Mouse (Mus musculus) ES-E14 (cell line): Measurements from ENCODE around the gene Spata3. TPM values are rescaled to one million over a fixed set of nuclear protein-coding genes. Genes with fewer than 3 reads are reported as not detected.

Experiments used
- DNase-seq: peaks from one replicate; pipeline ENCODE4 v3.0.0-alpha.2; 2013; ENCODE audit warnings: low read depth, low spot score
- H3K27ac ChIP-seq: 2 replicates; pipeline ENCODE4 v1.5.1; 2012; ENCODE audit warnings: low read depth, mild to moderate bottlenecking, low read length, moderate library complexity, mixed read lengths; ENCODE audit not compliant: poor library complexity, insufficient read depth, severe bottlenecking
- H3K36me3 ChIP-seq: 2 replicates; pipeline ENCODE4 v1.6.1; 2012; ENCODE audit warnings: mild to moderate bottlenecking, low read length, moderate library complexity, mixed read lengths; ENCODE audit not compliant: control insufficient read depth, poor library complexity, insufficient read depth, severe bottlenecking
- H3K4me1 ChIP-seq, 2 experiments: fragments of 150-350 bp in 1 of 2; sonication (generic) in 1 of 2; 2 replicates each; pipeline ENCODE4 v1.6.1; 2012; ENCODE audit warnings: low read length in 2 of 2, mild to moderate bottlenecking in 1 of 2, mixed read lengths in 1 of 2; ENCODE audit not compliant: control insufficient read depth in 2 of 2, insufficient read depth in 2 of 2, poor library complexity in 1 of 2
- H3K4me3 ChIP-seq, 2 experiments: fragments of 150-350 bp in 1 of 2; sonication (generic) in 1 of 2; 2 replicates each; pipeline ENCODE4 v1.5.1; 2012; ENCODE audit warnings: low read length in 2 of 2, low read depth in 1 of 2, mild to moderate bottlenecking in 1 of 2, mixed read lengths in 1 of 2; ENCODE audit not compliant: insufficient read depth in 1 of 2, poor library complexity in 1 of 2, severe bottlenecking in 1 of 2
- H3K9ac ChIP-seq: 2 replicates; pipeline ENCODE4 v1.6.1; 2012; ENCODE audit warnings: low read depth, mild to moderate bottlenecking, low read length, mixed read lengths; ENCODE audit not compliant: poor library complexity, insufficient read depth, severe bottlenecking
- H3K9me3 ChIP-seq: fragments of 150-350 bp; sonication (generic); 2 replicates; pipeline ENCODE4 v1.6.1; 2012; ENCODE audit warnings: low read depth, mild to moderate bottlenecking, low read length; ENCODE audit not compliant: control insufficient read depth, insufficient read depth
- CHD2 ChIP-seq: IDR thresholded peaks from 2 replicates; pipeline ENCODE4 v1.6.1; 2014; ENCODE audit warnings: mild to moderate bottlenecking, low read depth, low read length, inconsistent platforms
- HCFC1 ChIP-seq: IDR thresholded peaks from 2 replicates; pipeline ENCODE4 v1.6.1; 2012; ENCODE audit warnings: low read length, inconsistent platforms, borderline replicate concordance; ENCODE audit not compliant: insufficient read depth
- MAFK ChIP-seq: IDR thresholded peaks from 2 replicates; pipeline ENCODE4 v1.6.1; 2014; ENCODE audit warnings: mild to moderate bottlenecking, low read depth, low read length, inconsistent platforms; ENCODE audit not compliant: insufficient read depth
- ZC3H11A ChIP-seq: IDR thresholded peaks from 2 replicates; pipeline ENCODE4 v1.6.1; 2012; ENCODE audit warnings: low read depth, mild to moderate bottlenecking, inconsistent platforms, low read length, borderline replicate concordance
- ZNF384 ChIP-seq: IDR thresholded peaks from 2 replicates; pipeline ENCODE4 v1.6.1; 2012; ENCODE audit warnings: low read depth, low read length, inconsistent platforms
- in situ Hi-C, 2 experiments: fragments of 600-800 bp; cut with MboI; formaldehyde crosslinking; loops; one replicate each; pipeline ENCODE4 v1.15.1; 2025; ENCODE audit warnings: low sequenced_read_pairs in 2 of 2, inconsistent platforms in 1 of 2; ENCODE audit not compliant: unreplicated experiment in 2 of 2
- total RNA-seq: library from RNA; depleted of rRNA; stranded (reverse); fragments of 300-350 nt; gene quantifications from 2 replicates; pipeline ENCODE4 v1.2.3, GENCODE M21; 2012

Gene Spata3
- total RNA-seq, 1 experiment = not detected

DNA sequence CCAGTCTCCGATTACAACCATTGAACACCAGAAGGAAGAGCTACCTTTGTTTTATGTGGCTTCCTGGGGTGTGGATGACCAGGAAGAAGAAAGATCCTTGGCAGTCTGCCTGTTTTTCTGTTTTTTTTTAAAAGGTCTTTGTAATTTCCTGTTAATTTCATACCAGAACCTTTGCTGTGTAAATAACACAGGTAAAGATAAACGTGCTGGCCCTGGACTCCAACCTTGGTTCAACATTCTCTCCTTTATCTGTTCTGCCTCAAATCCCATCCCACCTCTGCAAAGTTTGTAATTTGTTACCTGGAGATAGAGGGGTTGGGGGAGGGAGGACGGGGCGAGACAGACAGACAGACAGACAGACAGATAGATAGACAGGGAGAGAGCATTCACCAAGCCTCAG, 23.5 kb downstream of the Spata3 start:
- no peaks in the 10 kb centered on the region for H3K36me3 ChIP-seq
- in situ Hi-C loops = no loop called here
- no peaks in the 10 kb centered on the region for H3K9me3 ChIP-seq
- H3K4me3 ChIP-seq = no peak overlapping the region
- TF ChIP-seq ZC3H11A (no peak), HCFC1 (no peak), CHD2 (no peak), MAFK (no peak), ZNF384 (no peak)
- no peak overlapping the region for H3K27ac ChIP-seq
- no peak for DNase-seq
- no peak overlapping the region for H3K9ac ChIP-seq
- H3K4me1 ChIP-seq = peaks cover 0 to 9% of the 10 kb centered on the region in 2 experiments; a peak in 2 of 4 replicates

DNA sequence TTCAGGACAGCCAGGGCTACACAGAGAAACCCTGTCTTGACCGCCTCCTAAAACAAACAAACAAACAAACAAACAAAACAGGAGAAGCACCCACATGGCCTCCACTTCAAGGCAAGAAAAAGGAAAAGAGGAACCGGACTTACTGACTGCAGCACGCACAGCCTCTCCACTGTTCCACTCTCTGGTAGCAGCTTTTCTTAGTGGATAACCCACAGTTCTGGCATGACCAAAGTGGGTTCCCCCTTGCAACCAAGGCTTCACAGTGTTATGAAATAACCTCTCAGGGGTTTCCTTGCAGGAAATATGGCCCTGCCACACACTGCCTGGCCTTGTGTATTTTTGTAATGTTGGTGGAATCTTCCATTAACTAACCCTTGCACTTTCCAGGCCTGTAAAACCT, 24.2 kb downstream of the Spata3 start:
- DNase-seq = no peak
- in situ Hi-C loops = no loop called here
- Histone ChIP-seq H3K4me3 (no peak overlapping the region), H3K36me3 (no peaks in the 10 kb centered on the region), H3K9ac (no peak overlapping the region), H3K9me3 (no peaks in the 10 kb centered on the region), H3K27ac (no peak overlapping the region), H3K4me1 (peaks cover 0 to 9% of the 10 kb centered on the region in 2 experiments; a peak in 2 of 4 replicates)
- no peak for TF ChIP-seq ZNF384
- no peak for TF ChIP-seq ZC3H11A
- no peak for TF ChIP-seq CHD2
- no peak for TF ChIP-seq MAFK
- no peak for TF ChIP-seq HCFC1

DNA sequence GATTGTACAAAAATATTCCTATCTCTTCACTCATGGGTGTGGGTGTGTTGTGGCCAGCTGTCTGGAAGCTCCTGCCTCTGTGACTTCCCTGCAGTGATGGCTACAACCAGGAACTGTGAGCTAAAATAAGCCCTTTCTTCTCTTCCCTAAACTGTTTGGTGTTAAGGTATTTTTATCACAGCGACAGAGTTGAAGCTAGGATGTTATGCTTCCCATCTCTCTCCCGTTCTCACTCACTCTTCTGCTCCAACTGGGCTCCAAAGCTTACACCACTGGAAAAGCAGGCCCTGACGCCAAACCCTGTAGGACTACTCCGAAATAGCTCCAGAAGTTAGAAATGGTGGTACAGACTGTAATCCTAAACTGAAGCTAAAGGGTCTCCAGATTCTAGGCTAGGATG, 28.4 kb downstream of the Spata3 start:
- Histone ChIP-seq H3K27ac (no peak overlapping the region), H3K4me1 (peaks cover 0 to 5% of the 10 kb centered on the region in 2 experiments; a peak in 2 of 4 replicates), H3K36me3 (no peaks in the 10 kb centered on the region), H3K9me3 (no peaks in the 10 kb centered on the region), H3K4me3 (no peak overlapping the region), H3K9ac (no peak overlapping the region)
- in situ Hi-C loops = no loop called here
- TF ChIP-seq ZC3H11A (no peak), MAFK (no peak), HCFC1 (no peak), ZNF384 (no peak), CHD2 (no peak)
- DNase-seq = no peak

DNA sequence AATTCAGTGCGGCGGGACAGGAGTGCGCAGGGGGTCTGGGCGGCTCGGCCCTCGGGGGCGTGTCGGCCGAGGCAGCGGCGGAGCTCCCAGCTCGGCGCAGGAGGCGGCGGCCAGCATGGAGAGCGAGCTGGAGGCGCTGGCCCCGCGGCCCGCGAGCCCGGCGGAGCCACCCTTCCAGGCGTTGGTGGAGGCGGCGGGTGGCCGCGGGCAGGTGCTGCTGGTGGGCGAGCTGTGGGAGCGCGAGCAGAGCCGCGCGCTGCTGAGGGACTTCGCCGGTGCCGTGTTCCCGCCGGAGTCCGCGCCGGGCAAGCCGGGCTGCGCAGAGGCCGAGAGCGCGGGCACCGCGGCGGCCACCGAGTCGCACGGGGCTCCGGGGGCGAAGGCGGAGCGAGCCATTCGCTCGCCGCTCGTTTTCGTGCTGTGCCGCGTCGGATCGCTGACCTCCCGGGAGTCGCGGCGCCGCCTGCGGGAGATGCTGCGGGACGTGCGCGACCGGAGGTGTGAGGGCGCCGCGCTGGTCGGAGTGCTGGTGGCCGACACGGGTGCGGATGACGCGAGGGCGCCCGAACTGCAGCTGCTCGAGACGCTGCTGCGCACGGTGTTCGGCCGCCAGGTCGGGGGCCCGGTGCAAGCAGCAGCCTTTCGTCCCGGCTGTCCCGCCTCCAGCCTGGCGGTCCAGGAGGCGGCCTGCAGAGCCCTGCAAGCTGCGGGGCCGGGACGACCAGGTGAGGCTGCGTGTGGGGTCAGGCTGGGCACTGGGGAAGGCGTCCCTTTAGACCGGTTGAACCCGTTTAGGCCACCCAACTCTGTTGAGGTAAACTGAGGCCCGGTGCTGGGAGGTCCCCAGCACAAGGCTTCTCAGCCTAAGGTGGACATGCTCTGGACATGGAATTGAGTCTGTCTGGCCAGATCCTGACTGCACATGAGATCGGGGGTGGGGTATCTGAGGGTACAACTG, 29.5 kb downstream of the Spata3 start, which contains the start of gene 2810459M11Rik:
Gene 2810459M11Rik, plus strand, starts transcription at position 16 of the 958 bp plus-strand sequence.
- DNase-seq = no peak
- in situ Hi-C loops = no loop called here
- TF ChIP-seq ZNF384 (no peak), HCFC1 (peak; percentile 33; the same call in 1 of the 2 replicates)
- no peaks in the 10 kb centered on the region for H3K9me3 ChIP-seq
- peak within 1 kb of the TSS; percentile 69 for H3K9ac ChIP-seq
- no peak within 1 kb of the TSS for H3K27ac ChIP-seq
- H3K4me3 ChIP-seq = peak within 1 kb of the TSS; percentile 50 to 77; a peak in 3 of 4 replicates
- peaks cover 0 to 5% of the 10 kb centered on the region in 2 experiments; a peak in 2 of 4 replicates for H3K4me1 ChIP-seq
- no peaks in the 10 kb centered on the region for H3K36me3 ChIP-seq
